Mouse (Mus musculus) NIH3T3 (cell line): ENCODE measurements at regions not wholly inside any gene's neighbourhood (a gene's known extent, or its start where the extent isn't known, plus 50 kb on each side); places are given as distances from the start of the nearest gene placed in this dataset.
A peak's percentile ranks its signal among the peaks of the same experiment; 100 is the strongest.

ENCODE experiments used
- DNase-seq: peaks from one replicate; pipeline ENCODE4 v3.0.0-alpha.2; 2012; ENCODE audit warnings: low read depth

DNA sequence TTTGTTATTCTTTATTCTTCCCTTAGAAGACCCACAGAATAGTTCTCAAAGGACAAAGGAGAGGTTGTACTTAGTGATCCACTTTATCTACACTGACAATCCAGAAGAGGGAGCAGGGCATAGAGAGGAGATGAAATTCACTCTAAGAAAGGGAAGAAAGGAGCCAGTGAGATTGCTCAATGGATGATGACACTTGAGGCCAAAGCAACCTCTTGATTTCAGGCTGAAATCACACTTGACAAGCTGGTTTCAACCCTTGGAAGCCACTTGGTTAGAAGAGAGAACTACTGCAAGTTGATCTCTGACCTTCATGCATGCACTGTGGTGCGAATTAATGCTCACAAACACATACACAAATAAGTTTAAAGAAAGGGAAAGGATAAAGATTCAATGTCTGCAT lies 66.5 kb downstream of the Ccnl1 start:
- no peak for DNase-seq

DNA sequence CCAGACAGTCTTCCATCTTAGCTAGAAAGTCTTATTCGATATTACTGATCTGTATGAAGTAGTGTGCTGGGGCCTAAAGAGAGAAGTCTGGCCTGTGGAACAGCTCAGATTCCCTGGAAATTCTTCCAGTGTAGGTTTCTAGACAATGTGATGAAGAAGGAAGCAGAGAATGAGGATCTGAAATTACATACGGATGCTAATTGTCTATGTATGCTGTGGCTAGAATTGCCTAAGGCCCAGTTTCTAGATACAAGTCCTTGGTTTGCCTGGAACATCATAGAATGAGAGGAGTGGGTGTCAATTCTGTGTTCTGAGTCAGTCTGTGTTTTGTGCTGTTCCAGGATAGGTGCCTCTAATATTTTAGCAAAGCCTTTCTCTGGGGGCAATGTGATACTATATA lies 66.9 kb downstream of the Ccnl1 start:
- no peak for DNase-seq

DNA sequence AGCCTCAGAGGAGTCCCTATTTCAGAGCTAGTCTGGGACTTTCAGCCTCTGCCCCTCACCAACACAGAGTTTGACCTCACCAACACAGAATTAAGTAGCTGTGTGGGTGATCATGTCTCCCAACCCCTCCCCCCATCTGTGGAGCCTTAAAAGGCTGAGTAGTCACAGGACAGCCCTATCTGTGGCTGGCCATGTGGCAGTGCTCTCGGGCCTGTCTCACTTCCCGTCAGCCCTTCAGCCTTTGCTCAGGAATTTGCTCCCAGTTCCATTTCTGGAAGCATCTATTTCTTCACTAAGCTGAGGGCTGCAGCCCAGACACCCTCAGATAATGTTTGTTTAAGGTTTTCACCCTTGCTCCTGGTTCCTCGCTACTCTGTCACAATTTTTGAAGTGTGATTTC lies 69.1 kb downstream of the Ccnl1 start:
- no peak for DNase-seq

DNA sequence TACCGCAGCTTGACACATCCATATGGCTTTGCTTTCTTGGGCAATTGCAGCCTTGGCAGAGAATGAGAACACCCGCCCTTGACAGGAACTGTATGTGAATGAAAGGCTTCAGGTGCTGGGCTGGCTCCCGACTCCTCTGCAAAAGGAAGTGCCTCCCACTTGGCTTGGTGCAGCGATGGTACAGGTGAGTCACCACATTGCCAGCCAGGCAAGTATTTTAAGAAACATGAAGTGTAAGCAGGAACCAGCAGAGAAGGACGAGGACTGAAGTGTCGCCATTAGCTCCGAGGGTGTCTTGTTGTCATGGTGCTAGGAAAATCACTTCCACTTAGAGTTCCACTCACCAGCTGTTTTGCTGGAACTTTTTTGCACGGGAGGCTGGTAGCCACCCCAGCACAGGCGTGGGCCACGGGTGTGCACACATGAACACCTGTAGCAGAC lies 73.5 kb downstream of the Ccnl1 start:
- peak; percentile 58 for DNase-seq

DNA sequence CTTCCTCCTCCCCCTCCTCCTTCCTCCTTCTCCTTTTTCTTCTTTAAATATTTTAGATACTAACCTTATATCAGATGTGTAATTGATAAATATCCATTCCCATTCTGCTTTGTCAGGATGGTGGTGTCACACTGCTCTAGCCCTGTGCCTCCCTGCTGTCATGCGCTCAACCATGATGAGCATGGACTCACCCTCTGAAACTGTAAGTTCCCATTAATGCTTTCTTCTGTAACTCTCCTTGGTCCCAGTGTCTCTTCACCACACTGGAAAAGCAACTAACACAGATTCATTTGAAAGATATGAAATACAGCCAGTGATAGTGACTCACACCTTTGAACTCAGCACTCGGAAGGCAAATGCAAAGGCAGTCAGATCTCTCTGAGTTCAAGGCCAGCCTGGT lies 75.9 kb downstream of the Ccnl1 start:
- DNase-seq = no peak
